Mouse (Mus musculus) spleen, embryonic (tissue): ENCODE measurements around the gene Rps15.

Source experiments
- CTCF ChIA-PET: fragments of 350-600 bp; sonication (Branson Sonifier 250); formaldehyde crosslinking; loops from one replicate; lab custom pipeline; 2022; lab: Charles Lee

Rps15 gene

DNA sequence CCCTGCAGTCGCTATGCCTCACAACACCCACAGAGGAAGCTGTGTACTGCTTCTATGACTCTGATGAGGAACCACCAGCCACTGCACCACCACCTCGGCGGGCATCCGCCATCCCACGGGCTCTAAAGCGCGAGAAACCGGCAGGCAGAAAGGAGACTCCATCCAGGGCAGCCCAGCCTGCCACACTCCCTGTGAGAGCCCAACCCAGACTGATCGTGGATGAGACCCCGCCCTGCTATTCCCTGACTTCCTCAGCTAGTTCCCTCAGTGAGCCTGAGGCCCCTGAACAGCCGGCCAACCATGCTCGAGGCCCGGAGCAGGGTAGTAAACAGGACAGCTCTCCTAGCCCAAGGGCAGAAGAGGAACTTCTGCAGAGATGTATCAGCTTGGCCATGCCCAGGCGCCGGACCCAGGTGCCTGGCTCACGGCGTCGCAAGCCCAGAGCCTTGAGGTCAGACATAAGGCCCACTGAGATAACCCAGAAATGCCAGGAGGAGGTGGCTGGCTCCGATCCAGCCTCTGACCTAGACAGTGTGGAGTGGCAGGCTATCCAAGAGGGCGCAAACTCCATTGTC, 21.5 kb downstream of the Rps15 start:
- CTCF ChIA-PET, result interaction anchor here (0.6 to 1.1 kb wide), 2 partner anchors 27 to 355 kb away, joined by 3 read pairs; no protein-coding TSS in a partner anchor

DNA sequence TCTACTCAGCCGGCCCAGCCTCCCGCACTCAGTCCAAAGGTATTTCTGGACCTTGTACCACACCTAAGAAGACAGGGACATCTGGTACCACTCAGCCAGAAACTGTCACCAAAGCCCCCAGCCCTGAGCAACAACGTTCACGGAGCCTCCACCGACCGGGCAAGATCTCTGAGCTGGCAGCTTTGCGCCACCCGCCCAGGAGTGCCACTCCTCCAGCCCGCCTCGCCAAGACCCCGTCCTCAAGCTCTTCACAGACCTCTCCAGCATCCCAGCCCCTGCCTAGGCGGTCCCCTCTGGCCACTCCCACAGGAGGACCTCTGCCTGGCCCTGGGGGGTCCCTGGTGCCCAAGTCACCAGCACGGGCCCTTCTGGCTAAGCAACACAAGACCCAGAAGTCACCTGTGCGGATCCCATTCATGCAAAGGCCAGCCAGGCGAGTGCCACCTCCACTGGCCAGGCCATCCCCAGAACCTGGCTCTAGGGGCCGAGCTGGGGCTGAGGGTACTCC, 22.3 kb downstream of the Rps15 start:
- CTCF ChIA-PET, result interaction anchor here (0.6 kb wide), 2 partner anchors 36 to 356 kb away, joined by 3 read pairs; no protein-coding TSS in a partner anchor

DNA sequence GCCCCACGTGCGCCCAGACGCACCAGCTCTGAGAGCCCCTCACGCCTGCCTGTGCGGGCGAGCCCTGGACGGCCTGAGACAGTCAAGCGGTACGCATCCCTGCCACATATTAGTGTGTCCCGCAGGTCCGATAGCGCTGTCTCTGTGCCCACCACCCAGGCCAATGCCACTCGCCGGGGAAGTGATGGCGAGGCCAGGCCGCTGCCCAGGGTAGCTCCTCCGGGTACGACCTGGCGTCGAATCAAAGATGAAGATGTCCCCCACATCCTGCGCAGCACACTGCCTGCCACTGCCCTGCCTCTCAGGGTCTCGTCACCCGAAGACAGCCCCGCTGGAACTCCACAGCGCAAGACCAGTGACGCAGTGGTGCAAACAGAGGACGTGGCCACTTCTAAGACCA, 23.1 kb downstream of the Rps15 start:
- CTCF ChIA-PET, result no interaction called here

DNA sequence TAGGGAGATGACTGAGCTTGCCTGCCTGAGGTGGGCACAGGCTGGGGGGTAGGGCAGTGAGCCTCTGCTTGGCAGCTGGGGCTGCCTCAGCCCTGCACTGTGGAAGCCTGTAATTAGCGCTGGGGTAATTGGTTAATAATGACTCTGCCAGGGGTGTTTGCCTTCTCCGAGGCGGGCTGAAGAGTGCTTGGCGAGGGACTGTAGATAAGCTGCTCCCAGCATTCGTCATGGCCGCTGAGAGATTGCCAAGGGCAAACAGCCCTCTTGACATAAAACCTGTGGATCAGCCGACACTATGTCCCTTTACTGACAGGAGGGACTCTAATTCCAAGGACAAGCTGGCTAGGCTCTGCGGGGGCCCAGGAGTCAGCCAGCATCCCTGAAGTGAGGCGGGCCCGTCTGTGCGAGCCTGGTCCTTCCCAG, 24.1 kb downstream of the Rps15 start:
- CTCF ChIA-PET, result no interaction called here

DNA sequence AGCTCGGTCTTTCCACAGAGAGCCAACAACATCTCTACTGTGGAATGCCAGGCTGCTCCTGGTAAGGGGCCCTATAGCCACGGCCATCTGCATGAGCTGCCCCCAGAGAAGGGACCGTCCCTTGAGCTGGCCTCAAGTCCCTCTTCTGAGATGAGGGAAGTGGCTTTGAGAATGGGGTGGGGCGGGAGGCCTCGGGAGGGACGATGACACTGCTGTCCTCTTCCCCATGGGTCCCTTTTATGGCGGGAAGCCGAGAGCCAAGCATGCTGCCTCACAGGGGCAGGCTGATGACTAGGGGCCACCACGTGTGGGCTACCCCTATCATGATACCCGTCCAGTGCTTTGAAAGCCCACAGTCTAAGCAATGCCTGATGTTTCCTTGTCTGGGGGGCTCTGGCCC, 24.8 kb downstream of the Rps15 start:
- CTCF ChIA-PET, result interaction anchor here (0.8 kb wide), 1 partner anchor 25 kb away, joined by 3 read pairs; the partner anchor contains the start of gene Rps15

DNA sequence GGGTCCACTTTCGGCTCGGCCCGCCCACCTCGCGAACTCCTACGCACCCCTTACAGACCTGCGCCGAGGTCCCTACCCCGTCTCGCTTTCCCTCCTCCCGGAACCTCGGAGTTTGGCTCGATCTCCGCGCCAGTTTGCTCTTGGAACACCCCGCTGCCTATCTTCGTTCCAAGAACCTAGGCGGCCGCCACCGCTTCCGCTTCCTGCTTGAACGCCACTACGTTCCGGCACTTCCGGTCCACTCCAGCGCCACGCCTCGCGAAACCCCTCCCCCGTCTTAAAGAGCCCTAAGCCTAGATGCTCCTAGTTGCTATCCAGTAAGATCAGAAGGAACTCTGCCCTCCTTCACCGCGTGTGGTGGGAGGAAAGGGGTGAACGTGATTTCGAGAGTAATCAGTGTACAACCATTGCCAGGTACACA, 28.1 kb downstream of the Rps15 start, which contains the start of gene 2310011J03Rik:
Gene 2310011J03Rik (minus strand): TSS at position 198 of the 421 bp plus-strand sequence.
- CTCF ChIA-PET, result no interaction called here

DNA sequence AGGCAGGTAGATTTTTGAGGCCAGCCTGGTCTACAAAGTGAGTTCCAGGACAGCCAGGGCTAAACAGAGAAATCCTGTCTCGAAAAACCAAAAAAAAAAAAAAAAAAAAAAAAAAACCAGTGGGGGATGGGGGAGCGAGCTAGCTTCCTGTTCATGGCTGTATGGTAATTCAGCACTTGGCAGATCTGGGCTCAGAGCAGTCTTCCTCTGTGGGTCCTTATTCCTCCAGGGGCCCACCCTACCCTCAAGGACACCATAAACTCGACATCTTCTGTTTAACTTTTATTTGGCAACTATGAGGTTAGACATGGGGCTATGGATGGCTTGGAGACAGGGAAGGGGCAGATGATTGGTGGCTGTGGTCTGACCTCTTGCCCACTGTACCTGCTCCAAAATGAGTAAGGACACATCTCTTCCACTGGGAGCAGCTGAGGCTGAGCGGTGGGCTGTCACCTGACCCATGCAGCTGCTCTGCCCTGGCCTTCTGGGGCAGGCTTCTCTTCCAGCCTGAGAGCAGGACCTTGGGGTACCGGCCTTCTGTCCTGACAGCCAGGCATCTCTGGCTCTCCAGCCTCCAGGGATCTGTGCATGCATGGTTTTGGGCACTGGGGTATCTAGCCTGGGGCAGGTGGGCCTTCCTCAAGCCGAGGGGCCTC, 28.9 kb downstream of the Rps15 start:
- CTCF ChIA-PET, result no interaction called here

DNA sequence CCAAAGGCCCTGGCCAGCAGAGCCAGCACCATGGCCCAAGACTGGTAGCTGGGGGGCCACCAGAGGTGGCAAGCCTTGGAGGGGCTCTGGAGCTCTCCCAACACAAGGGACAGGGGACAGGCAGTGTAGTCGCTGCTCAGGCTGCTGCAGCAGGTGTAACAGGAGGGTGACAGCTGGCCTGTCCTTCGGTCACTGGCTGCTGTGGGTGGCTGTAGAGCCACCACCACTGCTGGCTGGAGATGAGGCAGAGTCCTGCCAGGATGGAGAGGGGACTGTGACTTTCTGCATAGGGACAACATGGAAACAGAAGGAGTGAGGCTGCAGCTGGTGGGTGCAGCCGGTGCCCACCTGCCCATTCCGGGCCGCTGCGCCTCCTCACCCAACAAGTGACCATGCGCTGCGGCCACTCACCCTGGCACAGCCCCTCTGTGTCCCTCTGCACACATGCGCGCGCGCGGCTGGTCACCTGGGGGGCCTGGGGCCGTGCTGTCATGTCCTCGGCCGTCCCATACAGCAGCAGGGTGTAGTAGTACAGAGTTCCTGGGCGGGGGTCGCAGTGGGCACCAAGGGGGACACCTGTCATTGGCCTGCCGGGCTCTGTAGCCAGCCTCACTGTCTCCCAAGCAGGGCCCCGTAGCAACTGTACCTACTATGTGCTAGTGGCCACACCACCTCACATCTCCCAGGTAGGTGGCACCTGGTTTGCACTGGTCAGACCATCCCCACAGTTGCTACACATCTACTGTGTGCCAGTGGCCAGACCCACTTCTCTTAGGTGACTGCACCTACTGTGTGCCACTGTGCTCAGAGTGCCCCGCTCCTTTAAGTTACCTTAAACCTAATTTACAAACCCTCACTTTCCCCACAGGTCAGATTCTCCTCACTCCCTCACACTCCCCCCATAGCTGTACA, 29.7 kb downstream of the Rps15 start:
- CTCF ChIA-PET, result no interaction called here

DNA sequence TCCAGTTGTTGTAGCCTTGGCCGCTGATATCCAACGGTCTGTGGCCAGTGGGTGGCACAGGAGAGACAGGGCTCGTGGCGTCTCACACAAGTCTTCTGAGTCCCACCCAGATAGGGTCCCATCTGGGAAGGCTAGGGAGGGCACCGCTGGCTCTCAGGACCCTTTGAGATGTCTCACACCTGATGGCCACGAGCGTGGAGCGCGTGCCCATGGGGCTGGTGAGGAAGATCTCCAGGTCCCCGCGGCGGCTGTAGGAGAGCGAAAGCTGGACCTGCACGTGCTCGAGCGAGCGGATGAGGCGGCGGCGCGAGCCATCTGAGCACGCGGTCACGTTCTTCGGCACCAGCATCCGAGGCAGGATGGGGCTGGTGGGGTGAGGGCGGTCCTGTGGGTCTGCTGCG, 30.6 kb downstream of the Rps15 start:
- CTCF ChIA-PET, result no interaction called here

DNA sequence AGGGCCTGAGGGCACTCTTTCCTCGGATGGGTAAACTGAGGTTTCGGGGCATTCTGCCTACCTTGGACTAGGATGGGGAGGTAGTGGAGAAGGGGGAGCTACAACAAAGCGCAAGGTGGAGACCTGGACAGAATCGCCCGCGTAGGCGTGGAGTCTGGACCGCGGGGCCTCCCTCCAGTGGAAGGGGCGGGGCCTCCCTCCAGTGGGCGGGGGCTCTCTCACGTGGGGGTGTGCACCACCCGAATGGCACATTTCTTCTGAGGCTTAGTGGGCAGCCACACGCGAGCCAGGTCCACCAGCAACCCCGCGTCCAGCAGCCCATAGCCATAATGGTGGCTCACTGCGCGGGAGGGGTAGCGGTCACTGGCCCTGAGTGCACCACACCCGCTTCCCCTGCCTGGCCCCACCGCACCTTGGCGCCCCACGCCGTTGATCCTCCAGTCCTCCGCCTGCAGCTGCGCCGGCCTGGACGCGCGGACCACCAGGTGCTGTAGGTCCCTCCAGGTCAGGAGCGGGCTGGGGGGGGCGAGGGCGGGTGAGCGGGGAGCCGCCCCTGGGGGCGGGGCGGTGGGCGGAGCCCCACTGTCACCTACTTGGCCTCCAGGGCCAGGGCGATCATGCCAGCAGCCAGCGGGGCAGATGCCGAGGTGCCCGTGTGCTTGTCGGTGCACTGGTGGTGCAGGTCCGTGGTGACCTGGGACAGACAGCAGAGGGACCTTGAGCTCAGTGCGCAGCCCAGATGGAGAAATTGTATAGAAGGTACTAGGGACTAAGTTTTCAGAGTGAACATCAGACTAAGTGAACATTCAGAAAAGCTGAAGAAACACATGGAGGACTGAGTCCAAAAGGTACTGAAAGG, 31.2 kb downstream of the Rps15 start:
- CTCF ChIA-PET, result no interaction called here

DNA sequence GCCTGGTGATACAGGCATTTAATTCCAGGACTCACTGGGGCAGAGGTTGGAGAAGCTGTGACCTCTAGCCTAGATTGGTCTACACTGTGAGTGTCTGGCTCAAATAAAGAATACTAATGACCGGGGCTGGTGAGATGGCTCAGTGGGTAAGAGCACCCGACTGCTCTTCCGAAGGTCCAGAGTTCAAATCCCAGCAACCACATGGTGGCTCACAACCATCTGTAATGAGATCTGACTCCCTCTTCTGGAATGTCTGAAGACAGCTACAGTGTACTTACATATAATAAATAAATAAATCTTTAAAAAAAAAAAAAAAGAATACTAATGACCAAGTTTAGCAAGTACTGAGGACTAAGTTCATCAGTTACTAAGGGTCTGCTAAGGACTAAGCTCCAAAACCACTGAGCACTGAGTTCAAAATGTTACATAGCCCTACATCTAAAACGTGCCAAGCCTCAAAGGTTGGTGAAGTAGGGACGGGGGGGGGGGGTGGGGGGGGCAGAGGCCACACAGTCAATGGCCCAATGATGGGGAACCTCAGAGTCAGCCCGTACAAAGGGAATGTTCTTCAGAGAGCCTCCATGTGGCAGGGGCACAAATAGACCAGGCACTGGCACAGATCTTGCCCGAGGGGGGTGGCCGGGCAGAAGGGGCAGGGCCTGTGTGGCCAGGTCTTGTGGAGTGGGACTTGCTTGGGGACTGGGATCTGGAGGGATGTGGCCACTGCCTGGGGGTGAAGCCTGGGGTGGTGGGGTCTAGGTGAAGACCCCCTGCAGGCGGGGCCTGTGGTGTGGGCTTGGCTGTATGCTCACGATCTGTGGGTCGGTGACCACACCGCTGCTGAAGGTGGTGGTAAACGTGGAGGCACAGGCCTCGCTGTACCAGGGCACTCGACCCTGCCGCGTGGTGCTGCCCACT, 32.1 kb downstream of the Rps15 start:
- CTCF ChIA-PET, result no interaction called here

DNA sequence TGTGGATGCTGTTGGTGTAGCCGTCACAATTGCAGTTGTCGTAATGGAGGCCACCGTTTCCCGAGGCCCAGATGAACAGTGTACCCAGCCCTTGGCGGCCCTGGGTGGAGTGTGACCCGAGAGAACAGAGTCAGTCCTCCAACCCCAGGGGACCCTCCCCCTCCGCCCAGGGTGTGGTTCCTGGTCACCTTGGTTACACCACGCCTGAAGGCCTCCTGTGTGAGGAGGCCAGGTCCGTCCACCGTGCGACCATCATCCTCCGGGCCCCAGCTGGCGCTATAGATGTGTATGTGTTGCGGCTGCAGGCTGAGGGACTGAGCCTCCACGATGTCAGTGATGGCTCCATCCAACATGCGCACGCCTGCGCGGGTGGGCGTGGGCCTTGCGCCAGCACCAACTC, 32.8 kb downstream of the Rps15 start:
- CTCF ChIA-PET, result no interaction called here

DNA sequence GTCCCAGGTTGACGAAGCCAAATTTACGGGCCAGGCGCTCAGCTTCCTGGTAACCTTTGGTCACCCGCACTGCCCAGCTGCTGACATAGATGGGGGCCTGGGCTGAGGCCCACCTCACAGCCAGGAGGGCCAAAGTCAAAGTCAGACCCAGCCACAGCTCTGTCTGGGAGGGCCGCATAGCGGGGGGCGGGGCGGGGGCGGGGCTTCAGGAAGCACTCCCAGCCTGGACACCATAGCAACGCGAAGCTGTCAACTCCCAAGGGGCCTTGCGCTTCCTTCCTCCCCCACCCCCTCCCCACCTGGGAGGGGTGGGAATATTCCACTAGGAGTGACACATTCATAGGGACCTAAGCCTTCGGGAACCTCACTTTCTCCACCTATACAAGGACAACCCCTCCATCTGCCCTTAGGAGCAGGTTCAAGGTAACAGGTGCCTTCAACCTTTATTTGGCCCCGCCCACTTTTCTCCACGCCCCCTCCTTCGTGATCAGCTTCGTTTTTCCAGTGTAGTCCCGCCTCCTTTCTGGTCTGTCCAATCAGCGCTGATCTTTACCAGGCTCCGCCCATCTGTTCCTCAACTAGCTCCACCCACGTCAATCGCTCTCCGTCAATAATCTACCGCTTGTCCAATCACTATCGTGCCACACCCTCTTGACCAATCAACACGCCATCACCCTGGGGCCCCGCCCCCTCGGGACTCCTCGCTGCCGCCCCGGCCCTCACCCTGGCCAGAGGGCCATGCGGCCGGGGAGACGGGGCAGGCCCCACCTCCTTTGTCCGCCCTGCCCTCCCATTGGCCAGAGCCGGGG, 37.2 kb downstream of the Rps15 start, which contains the start of the genes Pcsk4 and Reep6:
Gene Pcsk4 (minus strand): TSS at position 226 of the 809 bp plus-strand sequence.
Gene Reep6 (plus strand): TSS at position 681 of the 809 bp plus-strand sequence.
- CTCF ChIA-PET, result no interaction called here

DNA sequence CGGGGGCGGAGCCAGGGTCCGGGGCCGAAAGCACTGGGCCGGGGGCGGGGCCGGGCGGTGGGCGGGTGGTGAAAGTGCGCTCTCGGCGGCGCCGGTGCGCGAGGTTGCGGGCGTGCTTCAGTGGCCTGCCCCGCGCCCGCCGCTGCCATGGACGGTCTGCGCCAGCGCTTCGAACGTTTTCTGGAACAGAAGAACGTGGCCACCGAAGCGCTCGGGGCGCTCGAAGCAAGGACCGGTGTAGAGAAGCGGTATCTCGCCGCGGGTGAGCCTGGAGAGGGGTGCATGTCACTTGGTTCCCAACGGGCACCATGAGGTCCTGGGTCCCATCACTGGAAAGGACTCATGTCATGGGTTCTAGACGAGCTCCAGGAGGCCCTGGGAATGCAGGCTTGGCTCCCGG, 37.8 kb downstream of the Rps15 start:
- CTCF ChIA-PET, result no interaction called here

DNA sequence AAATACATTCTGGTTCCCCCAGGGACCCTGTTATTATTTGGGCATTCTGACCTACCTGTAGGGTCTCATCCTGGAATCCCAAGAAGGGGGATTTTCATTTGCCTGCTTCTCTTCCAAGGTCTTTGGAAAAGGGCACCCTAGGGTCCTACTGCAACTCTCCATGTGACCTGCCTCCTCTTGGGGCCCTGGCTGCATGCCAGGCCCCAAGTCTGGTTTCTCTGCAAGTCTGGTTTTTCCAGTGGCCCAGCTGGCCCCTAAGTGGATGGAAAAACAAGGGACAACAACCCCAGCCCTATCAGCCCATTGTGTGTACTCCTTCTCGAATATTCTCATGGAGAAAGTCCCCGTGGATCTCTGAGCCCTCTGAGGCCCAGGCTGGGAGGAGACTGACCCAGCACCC, 38.6 kb downstream of the Rps15 start:
- CTCF ChIA-PET, result interaction anchor here (0.5 kb wide), 1 partner anchor 191 kb away, joined by 5 read pairs; no protein-coding TSS in a partner anchor

DNA sequence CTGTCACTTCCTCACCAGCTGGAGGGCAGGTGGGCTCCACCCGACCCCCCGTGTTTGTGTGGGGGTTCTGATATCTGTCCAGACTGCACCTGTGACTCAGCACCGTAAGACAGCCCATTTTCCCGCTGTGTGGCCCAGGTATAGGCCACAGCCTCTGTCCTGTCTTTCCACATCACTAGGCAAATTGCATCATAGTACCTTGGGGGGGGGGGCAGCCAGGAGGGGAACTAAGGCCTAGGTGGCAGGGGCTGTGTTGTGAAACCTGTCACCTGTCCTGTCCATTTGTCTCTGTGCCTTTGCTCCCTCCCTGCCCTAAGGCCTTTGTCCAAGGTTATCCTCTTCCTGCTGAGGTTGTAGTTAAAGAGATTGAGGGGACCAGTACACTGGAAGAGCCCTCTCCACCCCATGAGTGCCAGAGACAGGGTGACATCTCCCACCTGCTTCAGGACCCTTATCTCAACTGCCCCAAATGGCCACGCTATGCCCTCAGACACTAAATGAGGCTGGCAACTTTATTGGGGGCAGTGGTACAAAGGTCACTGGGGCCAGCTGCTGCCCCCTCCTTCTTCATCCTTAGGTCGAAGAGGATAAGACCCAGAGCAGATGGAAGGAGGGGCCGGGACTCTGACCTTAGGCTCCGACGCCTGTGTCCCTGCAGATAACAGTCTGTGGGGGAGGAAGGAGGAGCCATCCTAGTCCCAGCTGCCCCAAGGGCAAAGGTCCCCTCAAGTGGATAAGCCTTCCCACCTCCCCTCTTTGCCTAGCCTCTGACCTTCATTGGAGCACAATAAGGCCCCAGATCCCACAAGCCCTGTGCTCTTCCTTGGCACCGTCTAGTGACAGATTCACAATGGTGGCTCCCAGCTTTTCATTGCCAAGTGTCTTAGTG, 39.6 kb downstream of the Rps15 start:
- CTCF ChIA-PET, result interaction anchor here (0.5 to 1.0 kb wide), 3 partner anchors 9 to 190 kb away, joined by 3 to 5 read pairs (median 3); no protein-coding TSS in a partner anchor

DNA sequence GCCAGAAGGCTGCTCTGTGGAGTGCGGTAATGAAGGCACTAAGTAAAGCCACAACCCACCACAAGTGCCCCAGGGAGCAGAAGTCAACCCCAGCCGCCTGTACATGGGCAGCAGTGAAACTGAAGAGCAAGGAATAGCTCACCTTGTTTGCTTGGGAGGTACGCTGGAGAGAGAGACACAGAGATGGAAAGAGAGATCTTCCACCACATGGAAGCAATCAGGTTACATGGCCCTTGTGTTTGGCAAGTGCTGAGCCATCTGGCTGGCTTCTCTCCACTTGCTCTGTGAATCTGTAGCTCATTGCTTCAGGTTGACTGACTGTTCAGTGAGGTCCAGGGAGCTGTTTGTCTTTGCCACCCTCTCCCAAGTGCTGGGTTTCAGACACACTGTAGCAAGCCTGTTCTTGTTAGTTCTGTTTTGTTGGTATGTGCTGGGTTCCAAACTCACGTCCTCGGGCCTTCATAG, 40.3 kb downstream of the Rps15 start:
- CTCF ChIA-PET, result interaction anchor here (1.0 kb wide), 1 partner anchor 8 kb away, joined by 3 read pairs; no protein-coding TSS in a partner anchor
